Mouse (Mus musculus): Measurements from ENCODE around the gene Ganc. TPM values are rescaled to one million over a fixed set of nuclear protein-coding genes. Genes with fewer than 3 reads are reported as not detected.
A peak's percentile ranks its signal among the peaks of the same experiment; 100 is the strongest.

Gene Ganc
- total RNA-seq, 2 experiments from 2014 or later = 21.6 to 25.2 TPM

- intact Hi-C loops (cut with DNase I) = no loop called here
- DNase-seq = no peak
These were observed 92.8 kb downstream of the Ganc start for GRCm38 (mm10) chr2:120496511-120496910.

- intact Hi-C loops (cut with DNase I) = no loop called here
- no peak for DNase-seq
These were observed 96.3 kb downstream of the Ganc start for GRCm38 (mm10) chr2:120499971-120500471.

- DNase-seq = no peak
- intact Hi-C loops (cut with DNase I) = no loop called here
These were observed 97.6 kb downstream of the Ganc start for GRCm38 (mm10) chr2:120501136-120501918.

GRCm38 (mm10) chr2:120501931-120502604 lies 98.4 kb downstream of the Ganc start:
- intact Hi-C loops (cut with DNase I) = no loop called here
- DNase-seq = no peak

DNA sequence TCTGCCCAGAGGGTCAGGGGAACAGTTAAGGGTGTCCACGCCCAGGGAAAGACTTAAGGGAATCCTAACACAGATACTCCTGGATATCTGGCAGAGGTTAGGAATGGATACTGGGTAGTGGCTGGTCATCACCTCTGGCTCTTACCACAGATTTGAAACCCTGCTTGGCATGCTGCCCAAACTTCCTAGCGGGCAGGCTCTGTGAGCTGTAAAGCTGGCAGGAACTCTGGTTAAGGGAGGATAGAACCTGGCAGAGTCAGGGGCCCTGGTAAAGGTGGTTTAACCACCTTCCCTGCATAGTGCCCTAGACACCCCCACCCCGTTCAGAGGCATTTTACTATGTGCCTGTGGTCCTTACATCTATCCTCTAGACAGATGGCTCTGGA lies 98.9 kb downstream of the Ganc start:
- intact Hi-C loops (cut with DNase I) = no loop called here
- DNase-seq = peak in 1 of 2 experiments; percentile 30

DNA sequence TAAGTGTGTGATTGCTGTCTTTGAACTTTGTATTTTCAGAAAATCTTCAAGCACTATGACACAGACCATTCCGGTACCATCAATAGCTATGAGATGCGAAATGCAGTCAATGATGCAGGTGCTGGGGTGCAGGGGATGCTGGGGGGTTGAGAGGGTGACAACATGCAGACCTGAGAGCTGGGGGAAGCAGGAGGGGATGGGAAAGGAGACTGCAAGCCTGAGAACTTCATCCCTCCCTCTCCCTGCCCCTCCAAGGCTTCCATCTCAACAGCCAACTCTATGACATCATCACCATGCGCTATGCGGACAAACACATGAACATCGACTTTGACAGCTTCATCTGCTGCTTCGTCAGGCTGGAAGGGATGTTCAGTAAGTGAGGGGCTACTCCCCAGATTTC lies 99.4 kb downstream of the Ganc start:
- no peak for DNase-seq
- intact Hi-C loops (cut with DNase I) = no loop called here

DNA sequence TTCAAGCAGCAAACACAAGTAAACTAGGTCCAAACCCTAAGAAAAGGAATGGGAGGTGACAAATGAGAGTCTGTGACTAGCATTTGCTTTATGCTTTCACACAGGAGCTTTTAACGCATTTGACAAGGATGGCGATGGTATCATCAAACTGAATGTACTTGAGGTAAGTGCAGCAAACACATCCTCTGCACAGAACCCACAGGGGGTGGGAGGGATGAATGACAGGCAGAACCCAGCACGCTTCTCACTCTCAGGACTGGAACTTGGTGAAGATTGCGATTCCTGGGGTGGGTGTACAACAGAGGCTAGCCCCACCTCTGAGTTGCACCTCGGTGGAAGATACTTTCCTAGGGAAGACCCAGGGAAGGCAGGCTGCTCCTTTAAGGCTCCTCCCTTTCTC lies 100.3 kb downstream of the Ganc start:
- intact Hi-C loops (cut with DNase I) = no loop called here
- no peak for DNase-seq

Other genes starting within 250 kb of the Ganc start
- 100 to 1,000 TPM; 372 to 460 TPM for gene Ehd4, start 249.3 kb upstream of the Ganc start, total RNA-seq (2021)
- 1 to 10 TPM; 3.0 to 3.1 TPM for gene Pla2g4e, start 158.6 kb upstream of the Ganc start, total RNA-seq (2021)
- not detected for gene Pla2g4d, start 114.7 kb upstream of the Ganc start, total RNA-seq (2021)
- not detected for gene Pla2g4f, start 89.7 kb upstream of the Ganc start, total RNA-seq (2021)
- gene Vps39, start 50.8 kb upstream of the Ganc start, total RNA-seq (2021) = 10 to 100 TPM; 30.4 to 36.0 TPM
- gene Tmem87a, start 217 bp downstream of the Ganc start, total RNA-seq (2021) = 10 to 100 TPM; 18.3 to 18.8 TPM
- 1 to 10 TPM in 1 of 2 experiments, under 1 TPM in 1; 0.69 to 1.7 TPM for gene Capn3, start 52.1 kb downstream of the Ganc start, total RNA-seq (2021)
- 100 to 1,000 TPM; 471 TPM for gene Zfp106, start 159.9 kb downstream of the Ganc start, total RNA-seq (2021)
- 10 to 100 TPM; 58.9 to 60.4 TPM for gene Snap23, start 163.8 kb downstream of the Ganc start, total RNA-seq (2021)
- 10 to 100 TPM; 10.1 to 10.6 TPM for gene Haus2, start 205.5 kb downstream of the Ganc start, total RNA-seq (2021)
- gene Lrrc57, start 205.6 kb downstream of the Ganc start, total RNA-seq (2021) = 10 to 100 TPM; 14.9 to 17.9 TPM
- gene Stard9, start 225.2 kb downstream of the Ganc start, total RNA-seq (2021) = 1 to 10 TPM; 8.2 to 9.8 TPM

All from heart, postnatal 36 days (tissue).